Mouse (Mus musculus): ENCODE data around the gene 2310022A10Rik. TPM values are rescaled to one million over a fixed set of nuclear protein-coding genes. Genes with fewer than 3 reads are reported as not detected.

Gene 2310022A10Rik
- polyA plus RNA-seq, 1 experiment from 2014 or later: 183 TPM

DNA sequence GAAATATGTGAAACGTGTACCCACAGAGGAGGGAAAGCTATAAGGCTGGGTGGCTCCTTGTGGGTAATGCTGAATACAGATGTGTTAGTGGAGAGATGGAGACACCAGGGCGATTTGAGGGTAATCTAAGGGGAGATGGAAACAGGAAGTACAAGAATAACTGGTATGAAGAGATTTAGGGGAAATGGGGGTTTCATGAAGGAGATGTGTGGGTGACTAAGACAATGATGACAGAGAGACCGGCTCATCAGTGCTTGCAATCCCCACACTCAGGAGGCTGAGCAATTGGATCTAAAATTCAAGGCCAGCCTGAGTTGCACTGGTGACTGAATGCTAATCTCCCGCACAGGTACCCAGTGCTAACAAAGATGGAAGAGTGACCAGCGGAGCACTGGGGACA lies 963 bp upstream of the 2310022A10Rik start:
- H3K27ac ChIP-seq: peak overlapping the region; percentile 53
- peaks cover 11% of the 10 kb centered on the region; the same call in 1 of the 2 replicates for H3K36me3 ChIP-seq (ENCODE audit: inconsistent target)
- 44% methylated on average over 4 of the region's 5 CpGs for WGBS (ENCODE audit: missing documents)
- H3K79me2 ChIP-seq (ENCODE audit: inconsistent target): peaks cover 36% of the 10 kb centered on the region
- peak overlapping the region; percentile 92; the same call in 1 of the 2 replicates for H3K4me3 ChIP-seq (ENCODE audit: inconsistent target)

DNA sequence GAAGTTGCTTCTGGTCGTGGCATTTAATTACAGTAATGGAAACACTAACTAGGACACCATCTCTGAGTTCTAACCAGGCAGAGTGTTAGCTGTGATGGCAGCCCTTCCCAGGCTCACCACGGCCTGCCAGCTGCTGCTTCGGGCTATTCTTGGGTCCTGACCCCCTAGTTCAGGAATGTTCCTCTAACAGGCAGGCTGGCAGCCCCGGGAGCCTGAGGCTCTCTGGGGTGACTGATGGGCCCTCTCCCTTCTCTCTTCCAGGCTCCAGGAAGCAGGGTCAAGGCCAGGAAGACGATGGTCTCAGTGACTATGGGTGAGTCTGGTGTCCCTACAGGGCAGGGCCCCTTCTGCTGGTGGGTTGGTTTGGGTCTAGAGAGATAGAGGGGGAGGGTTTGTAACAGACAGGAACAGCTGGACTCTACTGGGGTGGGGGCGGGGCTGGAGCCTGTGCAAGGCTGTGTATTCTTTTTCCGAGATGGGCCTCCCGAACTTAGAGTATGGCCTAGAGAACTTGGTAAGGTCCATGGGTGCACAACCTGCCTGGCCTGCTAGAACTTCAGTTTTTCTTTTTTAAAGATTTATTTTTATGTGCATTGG lies 7.4 kb downstream of the 2310022A10Rik start:
- peaks cover 39% of the 10 kb centered on the region for H3K36me3 ChIP-seq (ENCODE audit: inconsistent target)
- peaks cover 66% of the 10 kb centered on the region for H3K79me2 ChIP-seq (ENCODE audit: inconsistent target)
- WGBS (ENCODE audit: missing documents): 81% methylated on average over 8 of the region's 8 CpGs
- H3K27ac ChIP-seq: no peak overlapping the region
- no peak overlapping the region for H3K4me3 ChIP-seq (ENCODE audit: inconsistent target)

- Histone ChIP-seq H3K79me2 (ENCODE audit: inconsistent target) (peaks cover 60% of the 10 kb centered on the region), H3K27ac (no peak overlapping the region), H3K36me3 (ENCODE audit: inconsistent target) (peaks cover 39% of the 10 kb centered on the region), H3K4me3 (ENCODE audit: inconsistent target) (no peak overlapping the region)
- WGBS (ENCODE audit: missing documents): 100% methylated on average over 1 of the region's 1 CpGs
Measured at GRCm38 (mm10) chr7:27560978-27561377, 7.9 kb downstream of the 2310022A10Rik start.

DNA sequence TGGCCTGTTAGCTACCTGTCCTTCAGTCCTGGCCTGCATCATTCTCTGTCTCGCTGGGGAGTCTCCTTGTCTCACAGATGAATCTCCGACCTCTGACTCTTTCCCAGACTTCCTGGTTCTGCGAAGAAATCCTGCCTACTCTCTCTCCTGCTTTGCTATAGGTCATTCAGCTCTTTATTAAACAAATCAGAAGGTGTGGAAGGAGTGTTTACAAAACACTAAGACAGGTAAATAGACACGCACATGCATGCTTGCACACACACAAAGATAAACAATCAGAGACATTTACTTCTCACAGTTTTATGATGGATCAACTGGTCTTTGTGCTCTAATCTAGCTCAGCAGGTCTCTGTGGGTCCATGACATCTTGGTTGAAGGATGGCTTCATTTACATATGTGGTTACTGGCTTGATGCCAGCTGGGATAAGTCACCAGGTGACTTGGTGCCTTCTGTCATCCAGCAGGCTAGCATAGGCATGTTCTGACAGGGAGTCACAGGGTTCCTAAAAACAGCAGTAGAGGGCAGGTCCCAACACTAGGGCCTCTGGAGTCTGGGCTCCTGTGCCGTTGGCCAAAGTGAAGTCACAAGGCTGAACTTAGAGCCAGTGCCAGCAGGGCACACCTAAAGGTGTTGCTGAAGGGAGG lies 16.7 kb downstream of the 2310022A10Rik start:
- Histone ChIP-seq H3K36me3 (ENCODE audit: inconsistent target) (peaks cover 45% of the 10 kb centered on the region), H3K4me3 (ENCODE audit: inconsistent target) (no peak overlapping the region), H3K27ac (no peak overlapping the region), H3K79me2 (ENCODE audit: inconsistent target) (peaks cover 10% of the 10 kb centered on the region)
- 92% methylated on average over 5 of the region's 5 CpGs for WGBS (ENCODE audit: missing documents)

DNA sequence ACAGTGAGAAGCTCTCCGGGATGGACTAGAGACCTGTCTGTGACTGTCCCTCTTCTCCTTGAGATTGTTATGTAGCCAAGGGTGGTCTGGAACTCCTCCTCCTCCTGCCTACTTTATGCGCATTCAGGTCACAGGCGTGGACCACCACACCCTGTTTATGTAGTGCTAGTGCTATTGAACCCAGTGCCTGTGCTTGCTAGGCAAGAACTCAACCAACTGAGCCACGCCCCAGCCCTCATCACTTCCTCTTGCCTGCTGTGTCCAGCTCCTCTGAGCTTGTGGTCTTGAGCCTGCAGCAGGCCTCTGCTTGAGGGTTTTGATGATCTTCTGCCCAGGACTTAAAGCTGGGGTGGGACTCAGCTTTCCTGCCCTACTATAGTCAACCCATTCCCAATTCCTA lies 19.1 kb downstream of the 2310022A10Rik start:
- Histone ChIP-seq H3K4me3 (ENCODE audit: inconsistent target) (no peak overlapping the region), H3K79me2 (ENCODE audit: inconsistent target) (peaks cover 32% of the 10 kb centered on the region), H3K36me3 (ENCODE audit: inconsistent target) (peaks cover 36% of the 10 kb centered on the region), H3K27ac (peak overlapping the region; percentile 96)
- 79% methylated on average over 4 of the region's 4 CpGs for WGBS (ENCODE audit: missing documents)

DNA sequence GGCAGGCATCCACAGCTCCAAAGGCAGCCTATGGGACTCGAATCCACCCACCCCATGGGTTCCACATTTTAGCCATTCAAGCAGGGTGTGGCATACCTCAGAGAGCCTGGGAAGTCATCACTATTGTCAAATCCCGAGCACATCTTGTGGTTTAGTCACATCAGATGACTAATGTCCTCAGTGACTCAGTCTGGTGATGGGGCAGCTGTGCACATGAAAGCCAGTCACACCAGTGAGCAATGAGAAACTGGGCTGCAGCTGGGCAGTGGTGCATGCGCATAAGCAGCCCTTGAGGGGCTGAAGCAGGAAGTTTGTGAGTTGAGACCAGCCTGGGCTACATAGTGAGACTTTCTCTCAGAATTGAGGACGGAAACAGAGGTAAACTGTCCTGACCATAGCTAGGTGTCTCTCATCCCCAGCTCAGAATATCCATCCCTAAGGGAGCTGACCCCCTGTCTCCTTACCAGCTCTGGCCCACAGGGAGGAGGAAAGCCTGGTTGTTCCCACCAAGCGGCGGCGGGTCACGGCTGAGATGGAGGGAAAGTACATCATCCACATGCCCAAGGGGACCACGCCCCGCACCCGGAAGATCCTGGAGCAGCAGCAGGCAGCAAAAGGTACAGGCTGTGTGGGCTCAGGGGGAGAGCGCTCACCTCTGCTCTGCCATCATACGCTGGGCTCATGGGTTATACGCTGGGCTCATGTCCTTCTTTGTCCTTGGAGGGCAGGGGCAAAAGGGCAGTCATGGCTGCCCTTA lies 21.3 kb downstream of the 2310022A10Rik start:
- Histone ChIP-seq H3K4me3 (ENCODE audit: inconsistent target) (peak overlapping the region; percentile 34), H3K79me2 (ENCODE audit: inconsistent target) (peaks cover 46% of the 10 kb centered on the region), H3K27ac (peak overlapping the region; percentile 96), H3K36me3 (ENCODE audit: inconsistent target) (peaks cover 32% of the 10 kb centered on the region)
- WGBS (ENCODE audit: missing documents): 76% methylated on average over 14 of the region's 14 CpGs

- peak overlapping the region; percentile 96 for H3K27ac ChIP-seq
- 63% methylated on average over 6 of the region's 6 CpGs for WGBS (ENCODE audit: missing documents)
- no peak overlapping the region for H3K4me3 ChIP-seq (ENCODE audit: inconsistent target)
- peaks cover 47% of the 10 kb centered on the region for H3K36me3 ChIP-seq (ENCODE audit: inconsistent target)
- H3K79me2 ChIP-seq (ENCODE audit: inconsistent target): peaks cover 72% of the 10 kb centered on the region
Measured at GRCm38 (mm10) chr7:27576914-27577313, 23.9 kb downstream of the 2310022A10Rik start.

GRCm38 (mm10) chr7:27577589-27577988 lies 24.6 kb downstream of the 2310022A10Rik start:
- WGBS (ENCODE audit: missing documents): 61% methylated on average over 6 of the region's 6 CpGs
- Histone ChIP-seq H3K36me3 (ENCODE audit: inconsistent target) (peaks cover 54% of the 10 kb centered on the region), H3K27ac (peak overlapping the region; percentile 96), H3K79me2 (ENCODE audit: inconsistent target) (peaks cover 71% of the 10 kb centered on the region), H3K4me3 (ENCODE audit: inconsistent target) (no peak overlapping the region)

DNA sequence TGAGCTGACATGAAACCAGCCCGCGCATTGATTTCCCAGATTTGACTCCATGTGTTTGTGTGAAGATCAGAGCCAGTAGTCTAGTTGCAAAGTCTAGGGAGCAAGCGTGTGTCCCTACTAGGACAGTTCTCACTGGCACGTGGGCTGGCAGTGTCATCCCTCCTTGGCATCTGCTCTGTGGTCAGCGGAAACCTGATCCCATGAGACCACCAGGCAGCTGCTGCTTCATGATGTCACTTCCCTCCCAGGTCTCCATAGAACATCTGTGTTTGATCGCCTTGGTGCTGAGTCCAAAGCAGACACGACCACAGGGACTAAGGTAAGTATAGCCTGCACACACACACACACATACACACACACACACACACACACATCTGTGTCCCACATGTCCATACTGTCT lies 25.4 kb downstream of the 2310022A10Rik start:
- 95% methylated on average over 5 of the region's 7 CpGs for WGBS (ENCODE audit: missing documents)
- peaks cover 69% of the 10 kb centered on the region for H3K79me2 ChIP-seq (ENCODE audit: inconsistent target)
- H3K27ac ChIP-seq: peak overlapping the region; percentile 96
- no peak overlapping the region for H3K4me3 ChIP-seq (ENCODE audit: inconsistent target)
- peaks cover 63% of the 10 kb centered on the region for H3K36me3 ChIP-seq (ENCODE audit: inconsistent target)

- H3K27ac ChIP-seq: no peak overlapping the region
- peaks cover 56% of the 10 kb centered on the region for H3K79me2 ChIP-seq (ENCODE audit: inconsistent target)
- H3K36me3 ChIP-seq (ENCODE audit: inconsistent target): peaks cover 61% of the 10 kb centered on the region
- no peak overlapping the region for H3K4me3 ChIP-seq (ENCODE audit: inconsistent target)
- WGBS (ENCODE audit: missing documents): 96% methylated on average over 14 of the region's 14 CpGs
Measured at GRCm38 (mm10) chr7:27580380-27581174, 27.5 kb downstream of the 2310022A10Rik start.

DNA sequence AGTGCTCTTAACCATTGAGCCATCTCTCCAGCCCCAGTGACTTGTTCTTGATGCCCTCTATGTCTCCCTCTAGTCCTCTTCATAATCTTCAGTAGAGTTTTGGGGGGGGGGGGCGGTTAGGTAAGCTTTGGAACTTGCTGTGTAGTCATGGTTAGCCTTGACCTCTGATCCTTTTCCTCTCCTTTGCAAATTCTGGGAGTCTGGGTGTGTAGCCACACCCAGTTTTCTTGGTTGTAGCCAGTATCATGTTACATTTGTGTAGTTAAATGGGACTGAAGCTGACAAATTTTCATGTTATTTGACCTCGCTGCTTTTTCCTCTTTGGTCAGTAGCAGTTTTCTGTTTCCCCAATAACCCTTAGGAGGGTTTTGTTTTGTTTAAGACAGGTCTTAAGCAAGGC lies 33.8 kb downstream of the 2310022A10Rik start:
- Histone ChIP-seq H3K4me3 (ENCODE audit: inconsistent target) (no peak overlapping the region), H3K79me2 (ENCODE audit: inconsistent target) (peaks cover 3% of the 10 kb centered on the region; the same call in 1 of the 2 replicates), H3K27ac (no peak overlapping the region), H3K36me3 (ENCODE audit: inconsistent target) (peaks cover 23% of the 10 kb centered on the region; the same call in 1 of the 2 replicates)
- 81% methylated on average over 2 of the region's 2 CpGs for WGBS (ENCODE audit: missing documents)

DNA sequence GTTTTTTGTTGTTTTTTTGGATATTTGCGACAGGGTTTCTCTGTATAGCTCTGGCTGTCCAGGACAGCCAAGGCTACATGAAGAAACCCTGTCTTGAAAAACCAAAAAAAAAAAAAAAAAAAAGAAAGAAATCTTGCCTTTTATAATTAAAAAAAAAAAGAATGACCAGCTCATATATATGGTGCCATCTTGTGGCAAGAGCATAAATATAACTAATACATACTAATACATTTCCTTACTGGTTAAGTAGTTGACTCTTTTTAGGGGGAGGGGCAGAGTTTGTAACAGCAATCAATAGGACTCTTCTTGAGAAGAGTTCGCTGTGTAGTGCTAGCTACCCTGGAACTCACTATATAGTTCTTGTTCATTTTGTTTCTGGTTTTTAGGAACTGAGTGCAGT lies 34.7 kb downstream of the 2310022A10Rik start:
- H3K79me2 ChIP-seq (ENCODE audit: inconsistent target): peaks cover 9% of the 10 kb centered on the region
- WGBS (ENCODE audit: missing documents): 88% methylated on average over 2 of the region's 2 CpGs
- H3K27ac ChIP-seq: no peak overlapping the region
- H3K36me3 ChIP-seq (ENCODE audit: inconsistent target): peaks cover 14% of the 10 kb centered on the region; the same call in 1 of the 2 replicates
- H3K4me3 ChIP-seq (ENCODE audit: inconsistent target): no peak overlapping the region

DNA sequence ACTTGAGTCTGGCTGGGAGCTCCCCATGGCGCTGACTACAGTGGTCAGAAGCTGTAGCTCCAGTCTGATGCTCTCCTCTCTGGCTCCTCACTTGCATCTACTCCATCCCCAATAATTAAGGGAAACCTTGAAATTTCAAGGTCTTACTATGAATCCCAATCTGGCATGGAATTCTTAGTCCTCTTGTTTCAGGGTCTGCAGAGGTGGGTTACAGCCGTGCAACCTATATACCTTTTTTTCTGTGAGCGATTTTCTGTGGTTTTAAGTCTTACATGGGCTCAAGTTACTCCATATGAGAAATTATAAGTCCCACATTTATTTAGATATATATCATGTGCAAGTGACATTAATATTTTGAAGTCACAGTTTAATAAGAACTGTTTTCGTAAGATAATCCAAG lies 37.1 kb downstream of the 2310022A10Rik start:
- H3K4me3 ChIP-seq (ENCODE audit: inconsistent target): no peak overlapping the region
- H3K79me2 ChIP-seq (ENCODE audit: inconsistent target): peaks cover 32% of the 10 kb centered on the region
- WGBS (ENCODE audit: missing documents): 95% methylated on average over 4 of the region's 4 CpGs
- no peak overlapping the region for H3K27ac ChIP-seq
- H3K36me3 ChIP-seq (ENCODE audit: inconsistent target): no peaks in the 10 kb centered on the region

- WGBS (ENCODE audit: missing documents): 65% methylated on average over 4 of the region's 4 CpGs
- Histone ChIP-seq H3K79me2 (ENCODE audit: inconsistent target) (peaks cover 38% of the 10 kb centered on the region), H3K4me3 (ENCODE audit: inconsistent target) (peak overlapping the region; percentile 24), H3K27ac (peak overlapping the region; percentile 71), H3K36me3 (ENCODE audit: inconsistent target) (no peaks in the 10 kb centered on the region)
Measured at GRCm38 (mm10) chr7:27590566-27591213, 37.7 kb downstream of the 2310022A10Rik start.

Data from macrophage (primary cell).